Mouse (Mus musculus) left cerebral cortex, postnatal 10 days (tissue): ENCODE results near the gene Wnt3. TPM values are rescaled to one million over a fixed set of nuclear protein-coding genes. Genes with fewer than 3 reads are reported as not detected.
A peak's percentile ranks its signal among the peaks of the same experiment; 100 is the strongest.

Source experiments
- DNase-seq, 2 experiments: peaks; one replicate each; pipeline ENCODE4 v3.0.0; 2021 to 2022; ENCODE audit warnings: low spot score in 2 of 2, mixed read lengths in 1 of 2; ENCODE audit errors: extremely low spot score in 1 of 2
- intact Hi-C: fragments of 180-260 bp; cut with DNase I; formaldehyde crosslinking; loops from one replicate; pipeline ENCODE4 v1.15.1; 2025
- total RNA-seq, 2 experiments: library from RNA; stranded (reverse); gene quantifications; 2 replicates each; pipeline ENCODE4 v1.2.3; 2021

The Wnt3 gene
- total RNA-seq, 2 experiments from 2014 or later = 0.69 to 0.99 TPM

GRCm38 (mm10) chr11:103828866-103829265, 54.9 kb downstream of the Wnt3 start:
- no peak for DNase-seq
- intact Hi-C loops = no loop called here

DNA sequence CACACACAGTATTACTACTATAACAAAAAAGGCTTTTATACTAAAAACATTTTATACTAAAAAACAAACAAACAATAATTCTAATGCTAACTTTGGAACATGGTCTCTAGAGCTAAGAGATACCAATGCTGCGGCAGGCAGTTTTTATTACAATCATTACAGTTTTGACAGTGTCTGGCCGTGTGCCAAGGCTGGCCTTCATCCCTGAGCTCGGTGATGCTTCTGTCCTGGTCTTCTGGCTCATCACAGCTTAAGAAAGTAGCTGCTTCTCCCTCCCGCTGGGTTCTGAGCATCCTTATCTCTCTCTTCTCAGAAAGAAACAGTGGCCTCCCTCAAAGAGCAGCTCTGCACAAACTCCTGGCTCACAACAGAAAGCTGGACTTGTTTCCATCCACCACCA, 56.0 kb downstream of the Wnt3 start:
- intact Hi-C loops = no loop called here
- no peak for DNase-seq

- intact Hi-C loops = no loop called here
- DNase-seq = peak in 1 of 2 experiments; percentile 5
Measured at GRCm38 (mm10) chr11:103830476-103830875, 56.5 kb downstream of the Wnt3 start.

DNA sequence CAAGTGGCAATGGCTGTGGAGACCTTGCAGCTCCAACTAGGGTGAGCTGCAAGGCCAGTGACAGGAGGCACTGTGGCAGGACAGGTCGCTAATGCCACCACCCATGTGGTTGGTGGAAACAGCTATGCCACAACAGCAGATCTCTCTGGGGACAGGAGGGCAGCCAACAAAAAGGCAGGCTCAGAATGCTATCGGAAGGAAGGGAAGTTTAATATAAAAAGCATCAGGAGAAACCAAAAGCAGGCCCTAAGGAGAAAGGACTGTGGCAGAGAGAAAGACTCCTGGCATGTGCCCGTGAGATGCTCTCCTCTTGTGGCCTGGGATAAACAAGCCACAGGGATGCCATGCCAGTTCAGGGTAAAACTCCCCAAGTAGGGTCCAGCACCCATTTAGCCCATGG, 57.8 kb downstream of the Wnt3 start:
- intact Hi-C loops = no loop called here
- DNase-seq = no peak

DNA sequence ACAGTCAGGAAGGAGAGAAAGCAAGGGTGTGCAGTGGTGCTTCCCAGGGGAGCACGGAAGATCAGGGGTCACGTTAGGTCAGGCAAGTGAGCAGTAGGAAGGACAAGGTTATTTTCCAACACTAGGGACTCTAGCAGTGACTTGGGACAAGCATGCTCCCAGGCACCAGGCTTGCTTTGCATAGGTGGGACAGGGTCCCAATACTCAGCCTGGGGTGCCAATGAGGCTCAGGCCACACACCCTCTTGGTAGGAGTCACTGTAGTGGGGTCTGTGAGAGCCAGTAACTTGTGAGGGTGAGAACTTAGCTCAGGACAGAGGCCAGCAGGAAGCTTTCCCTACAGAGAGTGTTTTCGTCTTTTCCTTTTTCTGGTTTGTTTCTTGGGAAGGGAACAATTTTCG, 58.4 kb downstream of the Wnt3 start:
- DNase-seq = no peak
- intact Hi-C loops = no loop called here

- DNase-seq = no peak
- intact Hi-C loops = no loop called here
Measured at GRCm38 (mm10) chr11:103838955-103839354, 65.0 kb downstream of the Wnt3 start.

- DNase-seq = peak; percentile 35 to 40
- intact Hi-C loops = no loop called here
Measured at GRCm38 (mm10) chr11:103840834-103841233, 66.9 kb downstream of the Wnt3 start.

- intact Hi-C loops = no loop called here
- no peak for DNase-seq
Measured at GRCm38 (mm10) chr11:103848287-103848686, 74.3 kb downstream of the Wnt3 start.

- intact Hi-C loops = no loop called here
- DNase-seq = no peak
Measured at GRCm38 (mm10) chr11:103852590-103853283, 78.8 kb downstream of the Wnt3 start.

- peak in 1 of 2 experiments; percentile 30 for DNase-seq
- intact Hi-C loops = no loop called here
Measured at GRCm38 (mm10) chr11:103853284-103853920, 79.5 kb downstream of the Wnt3 start.

DNA sequence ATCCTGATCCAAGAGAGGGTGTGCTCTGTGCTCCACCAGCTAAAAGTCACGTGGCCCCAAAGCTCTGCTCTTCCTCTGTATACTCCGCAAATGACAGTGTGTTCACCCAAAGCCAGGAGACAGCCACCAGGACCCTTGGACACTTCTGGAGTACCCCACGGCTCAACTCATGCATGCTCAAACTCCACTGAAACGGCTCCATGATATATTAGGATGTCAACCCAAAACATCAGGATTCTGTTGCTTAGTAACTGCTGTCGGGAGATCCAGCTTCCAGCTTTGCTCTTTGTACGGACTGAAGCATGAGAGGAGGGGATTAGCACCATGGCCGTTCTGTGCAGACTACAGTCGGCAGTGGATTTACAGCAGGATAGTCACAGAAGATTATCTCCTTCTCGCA, 80.3 kb downstream of the Wnt3 start:
- DNase-seq = no peak

DNA sequence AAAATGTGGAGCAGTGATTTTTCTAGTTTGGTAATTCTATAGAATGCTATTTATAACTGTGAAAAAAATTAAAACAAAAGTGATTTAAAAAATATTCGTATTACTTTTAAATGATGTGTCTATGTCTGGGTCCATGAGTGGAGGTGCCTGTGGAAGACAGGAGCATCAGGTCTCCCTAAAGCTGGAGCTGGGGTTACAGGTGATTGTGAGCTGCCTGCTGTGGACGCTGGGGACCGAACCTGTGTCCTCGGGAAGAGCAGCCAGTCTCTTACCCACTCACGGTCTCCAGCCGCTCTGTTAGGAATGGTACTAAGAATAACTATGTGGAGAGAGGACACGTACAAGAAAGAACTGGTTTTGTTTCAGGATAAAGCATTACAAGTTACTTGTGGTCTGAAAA, 82.7 kb downstream of the Wnt3 start:
- DNase-seq = no peak
- intact Hi-C loops = no loop called here

More for the DNA sequence above, 80.3 kb downstream of the Wnt3 start:
- intact Hi-C loops = no loop called here

DNA sequence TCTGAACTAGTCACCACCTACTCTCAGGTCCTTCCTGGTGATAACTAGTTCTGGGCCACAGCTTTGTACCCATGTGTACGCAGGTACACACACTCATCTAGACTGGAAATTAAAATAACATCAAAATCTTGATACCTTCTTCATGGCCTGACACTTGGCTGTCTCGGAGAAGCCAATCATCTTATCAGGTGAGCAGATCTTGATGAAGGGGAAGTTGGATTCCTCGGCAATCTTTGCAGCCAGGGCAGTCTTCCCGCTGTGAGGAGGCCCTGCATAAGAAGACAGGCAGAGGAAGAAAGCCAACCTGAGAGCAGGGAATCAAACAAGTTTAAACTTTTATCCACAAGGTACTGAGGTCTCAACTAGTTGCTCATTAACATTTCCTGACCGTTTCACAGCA, 84.8 kb downstream of the Wnt3 start:
- intact Hi-C loops = no loop called here
- DNase-seq = no peak

DNA sequence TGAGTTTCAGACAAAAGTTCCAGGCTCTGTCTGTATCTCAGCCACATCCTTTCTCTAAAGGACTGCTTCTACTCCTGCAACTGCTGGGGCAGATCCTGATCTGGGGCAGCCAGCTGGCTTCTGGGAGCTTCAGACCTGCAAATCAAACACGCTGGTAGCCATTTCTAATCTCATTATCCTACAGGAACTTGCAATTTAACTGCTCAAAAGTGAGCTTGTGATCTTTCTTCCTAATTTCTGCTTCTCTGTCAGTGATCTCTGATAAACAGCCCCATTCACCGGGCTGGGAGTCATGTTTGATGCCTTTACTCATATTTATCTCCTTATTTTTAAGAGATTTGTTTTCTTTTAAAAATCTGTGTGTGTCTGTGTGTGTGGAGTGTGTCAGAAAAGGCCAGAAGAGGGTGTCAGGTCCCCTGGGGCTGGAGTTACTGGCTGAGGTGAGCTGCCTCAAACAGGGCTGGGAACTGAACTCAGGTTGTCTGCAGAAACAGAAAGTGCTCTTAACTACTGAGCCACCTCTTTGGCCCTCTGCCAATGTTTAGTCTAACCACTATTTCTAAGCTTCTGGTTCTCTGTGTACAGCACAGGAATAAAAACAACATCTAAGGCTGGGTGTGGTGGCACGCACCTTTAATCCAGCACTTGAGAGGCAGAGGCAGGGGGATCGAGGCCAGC, 86.1 kb downstream of the Wnt3 start:
- intact Hi-C loops = no loop called here

GRCm38 (mm10) chr11:103862951-103863350, 89.0 kb downstream of the Wnt3 start:
- intact Hi-C loops = no loop called here
- no peak for DNase-seq

More for the DNA sequence above, 86.1 kb downstream of the Wnt3 start:
- no peak for DNase-seq

DNA sequence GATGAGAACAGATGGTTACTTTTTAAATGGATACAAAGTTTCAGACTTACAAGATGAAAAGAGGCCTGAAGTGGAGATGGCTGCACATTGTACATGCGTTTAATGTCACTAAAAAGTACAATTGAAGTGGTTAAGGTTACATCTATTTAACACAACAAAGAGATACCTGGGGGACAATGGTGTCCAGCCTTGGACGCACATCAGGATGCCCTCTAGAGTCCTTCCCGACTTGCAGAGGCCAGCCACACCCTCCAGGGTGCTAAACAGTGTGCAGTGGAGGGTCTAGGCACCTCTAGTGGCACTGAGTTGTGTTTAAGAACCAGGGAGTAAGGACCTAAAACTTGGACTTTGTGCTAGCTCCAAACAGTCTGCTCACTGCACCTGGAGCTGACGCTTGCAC, 90.5 kb downstream of the Wnt3 start:
- intact Hi-C loops = no loop called here
- no peak for DNase-seq

- intact Hi-C loops = no loop called here
- no peak for DNase-seq
Measured at GRCm38 (mm10) chr11:103865346-103865745, 91.4 kb downstream of the Wnt3 start.
